25 mouse cellular contexts compared by ENCODE assay signal in the genomic region with DNA sequence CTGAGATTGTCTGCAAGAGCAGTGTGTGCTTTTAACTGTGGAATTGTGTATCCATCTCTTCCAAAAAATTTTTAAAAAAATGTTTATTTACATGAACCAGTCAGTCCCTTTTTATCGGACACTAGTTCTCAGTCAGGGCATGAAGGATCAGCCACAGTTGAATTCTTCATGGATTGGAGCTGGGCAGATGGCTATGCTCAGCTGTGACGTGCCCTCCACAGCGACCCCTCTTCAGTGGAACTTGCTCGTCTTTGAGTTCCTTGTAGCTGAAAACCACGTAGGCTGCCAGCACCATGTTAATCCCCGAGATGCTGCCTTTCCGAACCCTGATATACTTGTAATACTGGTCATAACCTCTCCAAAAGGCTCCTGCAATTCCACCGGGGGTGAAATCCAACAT.
"Had no signal": no experiment of that assay in that cellular context is flagged by ENCODE, and none has a peak within 500 bp of the region (broad histone marks: within the 10 kb centered on the region; RNA-seq: fewer than 3 reads in every experiment).

No protein-coding gene starts in this region.

- H3K27ac ChIP-seq: gastrocnemius, adult 2 months; heart, embryonic 10.5 days; hindbrain, embryonic 10.5 days; hindbrain, embryonic 12.5 days; hindbrain, embryonic 14.5 days; intestine, embryonic 15.5 days; layer of hippocampus, adult 2 months; left cerebral cortex, adult 2 months; limb, embryonic 10.5 days; limb, embryonic 12.5 days had no signal

- H3K9ac ChIP-seq: heart, embryonic 12.5 days; hindbrain, embryonic 12.5 days; hindbrain, embryonic 14.5 days; intestine, embryonic 15.5 days; limb, embryonic 12.5 days had no signal

- H3K27me3 ChIP-seq: hindbrain, embryonic 12.5 days; intestine, embryonic 15.5 days had no signal

- DNase-seq: gastrocnemius, adult 2 months; gastrocnemius, postnatal 10 days; gastrocnemius, postnatal 25 days; heart, adult 18-20 months; heart, postnatal 10 days; heart, postnatal 4 days; kidney, adult 18-20 months; kidney, adult 8-10 months; kidney, postnatal 10 days; kidney, postnatal 25 days; kidney, postnatal 4 days had no signal

- ATAC-seq: forebrain, embryonic 16.5 days; hindbrain, embryonic 16.5 days; inflammation-experienced regulatory T-cells, adult 6 months; intestine, embryonic 15.5 days; intestine, postnatal 0 days had no signal

- H3K4me2 ChIP-seq: heart, embryonic 12.5 days; hindbrain, embryonic 12.5 days; hindbrain, embryonic 14.5 days; intestine, embryonic 15.5 days; limb, embryonic 12.5 days had no signal

- H3K9me3 ChIP-seq: heart, embryonic 10.5 days; hindbrain, embryonic 10.5 days; hindbrain, embryonic 12.5 days; intestine, embryonic 15.5 days; limb, embryonic 10.5 days; limb, embryonic 12.5 days had no signal

- H3K36me3 ChIP-seq: heart, embryonic 10.5 days; heart, embryonic 12.5 days; hindbrain, embryonic 10.5 days; hindbrain, embryonic 12.5 days; intestine, embryonic 15.5 days; limb, embryonic 10.5 days; limb, embryonic 12.5 days had no signal

- H3K4me1 ChIP-seq: heart, embryonic 10.5 days; heart, embryonic 12.5 days; intestine, embryonic 15.5 days; limb, embryonic 12.5 days had no signal

- H3K4me3 ChIP-seq: gastrocnemius, adult 2 months; heart, embryonic 10.5 days; heart, embryonic 12.5 days; hindbrain, embryonic 10.5 days; hindbrain, embryonic 12.5 days; intestine, embryonic 15.5 days; layer of hippocampus, adult 2 months; left cerebral cortex, adult 2 months; limb, embryonic 10.5 days; limb, embryonic 12.5 days had no signal
